Mouse (Mus musculus): ENCODE data around the gene Gm20388.

GRCm38 (mm10) chr8:121885433-121885832, 1974.8 kb downstream of the Gm20388 start:
- TF ChIP-seq CTCF (IDR thresholded peaks at IDR 0.05; ENCODE audit: borderline replicate concordance, insufficient read depth, low read depth, low read length) (no peak), POLR2A (IDR thresholded peaks at IDR 0.05; ENCODE audit: borderline replicate concordance, insufficient read depth, low read length) (no peak)
